Mouse (Mus musculus): ENCODE measurements around the gene Stard13.

GRCm38 (mm10) chr5:151056255-151056919 lies 177.2 kb downstream of the Stard13 start:
- TF ChIP-seq POLR2A (IDR thresholded peaks at IDR 0.05; ENCODE audit: borderline replicate concordance, low read depth, low read length) (no peak), CTCF (IDR thresholded peaks at IDR 0.05; ENCODE audit: low read depth, low read length) (no peak)
